Mouse (Mus musculus): Measurements from ENCODE around the gene Gm45713. TPM values are rescaled to one million over a fixed set of nuclear protein-coding genes. Genes with fewer than 3 reads are reported as not detected.
"Not testable (repeated sequence)": the region's sequence is repeated elsewhere in the genome, so short reads cannot be mapped to it uniquely, and the experiment has no call there.

Gm45713 gene
- polyA plus RNA-seq, 1 experiment from 2014 or later: 0.20 TPM

DNA sequence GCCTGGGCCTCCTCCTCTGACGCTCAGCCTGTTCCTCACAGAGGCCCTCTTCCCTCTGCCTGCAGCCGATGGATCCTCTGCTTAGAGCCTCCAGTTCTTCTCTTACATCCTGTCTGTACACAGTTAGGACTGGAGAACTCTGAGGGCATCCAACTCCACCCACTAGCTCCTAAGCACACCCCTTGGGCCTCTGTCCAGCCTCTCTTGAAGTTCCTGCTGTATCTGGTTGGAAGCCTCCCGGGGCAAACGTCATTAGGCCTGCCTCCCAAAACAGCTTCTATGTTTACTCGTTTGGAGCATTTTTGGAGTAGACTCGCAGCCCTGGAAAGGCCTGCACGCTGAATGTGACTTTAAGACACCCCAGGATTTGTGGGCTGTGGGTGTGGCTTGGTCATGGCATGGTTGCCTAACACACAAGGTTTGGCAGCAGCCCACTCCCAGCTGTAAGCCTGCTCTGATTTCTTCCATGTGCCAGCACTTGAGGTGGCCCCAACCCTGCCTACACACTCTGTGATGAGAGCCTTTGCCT, 32.3 kb downstream of the Gm45713 start, which contains the start of gene Fcgrt:
TSS of gene Fcgrt (minus strand) at position 200 of the 529 bp plus-strand sequence.
- WGBS: 37% methylated on average over 7 of the region's 7 CpGs
- peak; percentile 88 for ATAC-seq (ENCODE audit: insufficient number of reproducible peaks, insufficient read depth, low FRiP score, low TSS enrichment, low read depth)
- peak within 1 kb of the TSS; percentile 40 for H3K4me3 ChIP-seq

DNA sequence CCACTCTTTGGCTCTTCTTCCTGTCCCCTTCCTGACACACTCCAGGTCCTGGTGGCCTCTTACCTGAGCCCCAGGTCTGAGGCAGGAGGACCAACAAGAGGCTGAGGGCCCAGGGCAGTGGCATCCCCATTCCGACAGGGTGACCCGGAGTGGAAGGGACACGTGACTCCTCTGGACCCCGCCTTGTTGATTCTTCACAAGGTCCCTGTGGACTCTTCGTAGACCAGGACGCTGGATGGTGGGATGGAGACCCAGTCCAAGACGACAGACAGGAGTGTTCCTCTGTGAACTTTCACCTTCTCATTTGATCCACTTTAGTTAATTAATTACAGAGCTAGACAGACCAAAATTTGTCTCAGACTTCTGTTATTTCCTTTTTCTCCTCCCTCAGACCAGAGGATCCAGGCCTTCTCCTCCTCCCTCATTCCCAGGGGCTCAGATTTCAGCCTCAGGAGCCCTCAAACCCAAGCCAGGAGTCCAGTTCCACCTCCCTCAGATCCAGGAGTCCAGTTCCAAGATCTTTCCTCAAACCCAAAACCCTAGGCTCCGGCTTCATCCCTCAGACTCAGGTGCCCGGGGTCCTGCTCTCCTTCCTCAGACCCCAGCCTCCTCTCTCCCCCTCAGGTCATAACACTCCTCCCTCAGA, 33.0 kb downstream of the Gm45713 start:
- peaks cover 6% of the 10 kb centered on the region for H3K36me3 ChIP-seq
- H3K4me3 ChIP-seq: peak overlapping the region; percentile 40
- no peaks in the 10 kb centered on the region for H3K9me3 ChIP-seq
- ATAC-seq (ENCODE audit: insufficient number of reproducible peaks, insufficient read depth, low FRiP score, low TSS enrichment, low read depth): no peak
- H3K4me1 ChIP-seq: peaks cover 36% of the 10 kb centered on the region
- WGBS: 49% methylated on average over 9 of the region's 9 CpGs
- peak overlapping the region; percentile 94 for H3K27ac ChIP-seq
- no peaks in the 10 kb centered on the region for H3K27me3 ChIP-seq
- peak overlapping the region; percentile 70 for H3K9ac ChIP-seq
- H3K4me2 ChIP-seq: peak overlapping the region; percentile 61

More for the DNA sequence above, 32.3 kb downstream of the Gm45713 start, which contains the start of gene Fcgrt:
- Histone ChIP-seq H3K9me3 (no peaks in the 10 kb centered on the region), H3K27me3 (no peaks in the 10 kb centered on the region), H3K36me3 (peaks cover 4% of the 10 kb centered on the region), H3K4me2 (peak within 1 kb of the TSS; percentile 61), H3K4me1 (peaks cover 36% of the 10 kb centered on the region), H3K27ac (peak within 1 kb of the TSS; percentile 94), H3K9ac (peak within 1 kb of the TSS; percentile 70)

DNA sequence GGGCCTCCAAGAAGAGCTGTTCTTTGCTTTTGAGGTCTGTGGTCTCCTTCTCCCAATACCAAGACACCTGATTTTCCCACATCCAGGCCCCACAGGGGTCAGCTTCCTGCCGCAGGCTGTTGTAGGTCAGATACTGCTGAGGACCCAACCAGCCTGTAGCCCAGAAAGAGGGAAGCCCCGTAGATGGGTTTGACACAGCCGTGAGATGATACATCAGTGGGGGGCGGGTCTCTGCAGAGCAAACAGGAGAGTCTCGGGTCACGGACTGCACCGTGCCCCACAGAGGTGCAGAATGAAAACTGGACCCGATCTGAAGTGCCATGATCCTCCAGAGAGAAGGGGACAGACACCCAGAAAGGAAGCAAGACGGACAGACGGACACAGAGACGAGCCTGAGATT, 33.6 kb downstream of the Gm45713 start:
- Histone ChIP-seq H3K27ac (peak overlapping the region; percentile 94; the same call in 1 of the 2 replicates), H3K4me2 (peak overlapping the region; percentile 61), H3K4me1 (peaks cover 36% of the 10 kb centered on the region), H3K9me3 (no peaks in the 10 kb centered on the region), H3K36me3 (peaks cover 8% of the 10 kb centered on the region), H3K27me3 (no peaks in the 10 kb centered on the region), H3K9ac (no peak overlapping the region; the same call in 1 of the 2 replicates), H3K4me3 (peak overlapping the region; percentile 40)
- ATAC-seq (ENCODE audit: insufficient number of reproducible peaks, insufficient read depth, low FRiP score, low TSS enrichment, low read depth): no peak
- WGBS: 91% methylated on average over 11 of the region's 11 CpGs

DNA sequence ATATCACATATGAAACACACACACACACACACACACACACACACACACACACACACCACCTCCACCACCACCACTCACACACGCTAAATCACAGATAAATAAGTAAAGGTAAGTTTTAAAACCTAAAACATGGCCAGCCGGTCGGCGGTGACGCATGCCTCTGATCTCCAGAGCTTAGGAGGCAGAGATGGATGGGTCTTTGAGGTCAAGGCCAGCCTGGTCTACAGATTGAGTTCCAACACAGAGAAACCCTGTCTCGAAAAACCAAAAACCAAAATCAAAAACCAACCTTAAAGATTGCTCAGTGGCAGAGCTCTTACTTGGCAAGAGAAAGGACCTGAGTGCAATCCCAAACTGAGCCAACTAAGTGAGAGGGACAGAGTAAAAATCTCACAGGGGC, 36.0 kb downstream of the Gm45713 start:
- Histone ChIP-seq H3K4me2 (no peak overlapping the region), H3K4me1 (peaks cover 29% of the 10 kb centered on the region), H3K9me3 (no peaks in the 10 kb centered on the region), H3K36me3 (peaks cover 21% of the 10 kb centered on the region), H3K27ac (no peak overlapping the region), H3K4me3 (no peak overlapping the region), H3K9ac (no peak overlapping the region), H3K27me3 (no peaks in the 10 kb centered on the region)
- 94% methylated on average over 6 of the region's 6 CpGs for whole genome bisulfite sequencing
- no peak for ATAC-seq (ENCODE audit: insufficient number of reproducible peaks, insufficient read depth, low FRiP score, low TSS enrichment, low read depth)

DNA sequence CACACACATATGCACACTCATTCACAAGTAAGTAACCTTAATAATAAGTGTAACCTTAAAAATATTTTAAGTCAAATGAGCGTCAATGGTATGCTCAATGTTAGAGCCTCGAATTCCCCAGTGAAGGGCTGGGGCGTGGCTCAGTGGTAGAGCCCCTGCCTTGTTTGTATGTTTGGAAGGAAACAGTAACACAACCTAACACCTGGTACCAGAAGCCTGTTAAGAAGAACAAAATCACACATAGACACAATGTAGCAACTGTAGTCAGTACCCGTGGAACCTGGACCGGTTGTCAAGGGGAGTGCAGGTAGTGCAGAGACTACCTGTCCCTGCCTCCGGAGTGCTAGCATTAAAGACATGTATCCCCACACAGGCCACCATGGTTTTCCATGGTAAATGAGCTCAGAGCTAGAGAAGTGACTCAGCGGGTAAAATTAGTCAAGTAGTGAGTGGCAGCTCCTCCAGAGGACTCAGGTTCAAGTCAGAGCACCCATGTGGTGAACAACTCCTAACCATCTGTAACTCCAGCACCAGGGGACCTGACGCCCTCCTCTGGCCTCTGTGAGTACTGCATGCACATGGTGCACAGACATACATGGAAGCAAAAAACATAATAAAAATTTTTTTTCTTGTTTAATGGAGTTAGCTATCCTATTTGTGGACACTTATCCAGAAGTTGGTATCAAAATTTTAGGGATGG, 37.3 kb downstream of the Gm45713 start:
- Histone ChIP-seq H3K27me3 (no peaks in the 10 kb centered on the region), H3K36me3 (peaks cover 23% of the 10 kb centered on the region), H3K9ac (no peak overlapping the region), H3K27ac (no peak overlapping the region), H3K4me1 (peaks cover 32% of the 10 kb centered on the region), H3K4me2 (no peak overlapping the region), H3K9me3 (no peaks in the 10 kb centered on the region), H3K4me3 (no peak overlapping the region)
- 87% methylated on average over 8 of the region's 8 CpGs for WGBS
- no peak for ATAC-seq (ENCODE audit: insufficient number of reproducible peaks, insufficient read depth, low FRiP score, low TSS enrichment, low read depth)

DNA sequence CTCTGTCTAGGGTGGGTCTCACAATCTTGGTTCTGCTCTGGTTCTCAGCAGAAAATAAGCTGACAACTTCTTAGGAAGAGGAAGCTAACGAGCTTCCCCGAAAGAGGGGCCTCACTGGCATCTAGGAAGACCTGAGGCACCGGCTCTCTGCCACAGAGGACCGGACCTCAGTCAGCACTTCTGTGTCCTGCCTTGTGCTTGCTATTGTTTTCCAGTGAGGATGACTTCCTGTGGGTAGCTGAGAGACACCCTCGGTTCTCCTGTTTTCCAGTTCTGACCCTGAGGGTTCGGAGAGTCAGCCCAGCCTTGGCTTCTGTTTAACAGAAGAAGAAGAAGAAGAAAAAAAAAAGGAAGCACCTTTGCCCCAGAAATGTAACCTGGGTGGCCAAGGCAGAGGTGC, 38.6 kb downstream of the Gm45713 start:
- Histone ChIP-seq H3K9ac (no peak overlapping the region), H3K27me3 (no peaks in the 10 kb centered on the region), H3K9me3 (no peaks in the 10 kb centered on the region), H3K36me3 (peaks cover 23% of the 10 kb centered on the region), H3K4me2 (no peak overlapping the region), H3K27ac (0 out of 2 replicates have a peak overlapping the region, but pooled peaks have one; percentile 1), H3K4me3 (no peak overlapping the region), H3K4me1 (peaks cover 28% of the 10 kb centered on the region)
- WGBS: 51% methylated on average over 6 of the region's 6 CpGs
- no peak for ATAC-seq (ENCODE audit: insufficient number of reproducible peaks, insufficient read depth, low FRiP score, low TSS enrichment, low read depth)

DNA sequence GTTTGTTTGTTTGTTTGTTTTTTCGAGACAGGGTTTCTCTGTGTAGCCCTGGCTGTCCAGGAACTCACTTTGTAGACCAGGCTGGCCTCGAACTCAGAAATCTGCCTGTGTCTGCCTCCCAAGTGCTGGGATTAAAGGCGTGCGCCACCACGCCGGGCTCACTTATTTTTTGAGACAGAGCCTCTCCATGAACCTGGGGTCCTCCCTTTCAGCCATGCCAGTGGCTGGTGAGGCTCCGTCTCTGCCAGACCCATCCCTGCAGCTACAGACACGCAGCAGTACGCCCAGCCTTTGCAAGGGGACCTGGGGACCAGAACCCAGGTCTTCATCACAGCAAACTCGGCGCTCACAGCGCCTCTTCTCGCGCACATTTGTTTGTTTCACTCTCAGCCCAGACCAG, 40.1 kb downstream of the Gm45713 start:
- H3K9me3 ChIP-seq; H3K27ac ChIP-seq; H3K27me3 ChIP-seq; ATAC-seq (ENCODE audit: insufficient number of reproducible peaks, insufficient read depth, low FRiP score, low TSS enrichment, low read depth); H3K4me2 ChIP-seq; H3K9ac ChIP-seq; H3K4me3 ChIP-seq: not testable (repeated sequence)
- Histone ChIP-seq H3K36me3 (peaks cover 23% of the 10 kb centered on the region), H3K4me1 (peaks cover 24% of the 10 kb centered on the region)
- WGBS: 95% methylated on average over 14 of the region's 14 CpGs

DNA sequence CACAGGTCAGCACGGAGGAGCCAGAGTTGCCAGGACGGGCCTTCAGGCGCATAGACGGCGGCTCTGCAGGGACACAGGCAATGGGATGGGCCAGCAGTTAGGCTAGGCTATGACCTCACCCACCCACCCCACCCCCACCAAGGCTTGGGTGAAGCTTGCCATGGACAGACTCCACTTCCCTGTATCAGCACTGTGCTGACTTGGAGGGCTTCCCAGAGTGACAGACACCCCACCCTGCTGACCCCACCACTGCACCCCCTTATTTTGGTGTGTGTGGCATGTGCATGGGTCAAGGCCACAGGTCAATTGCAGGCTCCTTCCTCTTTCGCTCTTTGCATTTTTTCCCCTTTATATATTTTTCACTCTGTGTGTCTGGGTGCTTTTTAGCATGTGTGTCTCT, 40.7 kb downstream of the Gm45713 start:
- peaks cover 30% of the 10 kb centered on the region for H3K4me1 ChIP-seq
- H3K36me3 ChIP-seq: peaks cover 26% of the 10 kb centered on the region
- H3K4me2 ChIP-seq: no peak overlapping the region
- ATAC-seq (ENCODE audit: insufficient number of reproducible peaks, insufficient read depth, low FRiP score, low TSS enrichment, low read depth): no peak
- no peak overlapping the region for H3K4me3 ChIP-seq
- no peak overlapping the region for H3K27ac ChIP-seq
- 78% methylated on average over 6 of the region's 6 CpGs for WGBS
- H3K27me3 ChIP-seq: no peaks in the 10 kb centered on the region
- no peaks in the 10 kb centered on the region for H3K9me3 ChIP-seq
- no peak overlapping the region for H3K9ac ChIP-seq

DNA sequence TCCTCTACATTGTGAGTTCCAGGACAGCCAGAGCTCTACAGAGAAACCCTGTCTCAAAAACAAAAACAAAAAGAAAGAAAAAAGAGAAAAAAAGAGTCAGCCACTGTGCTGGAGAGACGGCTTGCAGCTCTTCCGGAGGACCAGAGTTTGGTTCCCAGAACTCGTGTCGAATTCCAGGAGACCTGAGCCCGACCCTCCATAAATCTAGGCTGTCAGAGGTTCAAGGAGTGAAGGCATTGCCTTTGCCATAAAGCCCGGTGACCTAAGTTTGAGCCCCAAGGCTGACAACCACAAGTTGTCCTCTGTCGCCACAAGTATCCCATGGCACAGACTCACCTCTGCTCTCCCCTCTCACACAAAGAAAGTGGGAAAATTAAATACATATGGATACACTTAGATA, 41.9 kb downstream of the Gm45713 start:
- H3K4me3 ChIP-seq: no peak overlapping the region
- H3K4me1 ChIP-seq: peaks cover 33% of the 10 kb centered on the region
- H3K27me3 ChIP-seq: no peaks in the 10 kb centered on the region
- H3K4me2 ChIP-seq: peak overlapping the region; percentile 24; the same call in 1 of the 2 replicates
- no peak for ATAC-seq (ENCODE audit: insufficient number of reproducible peaks, insufficient read depth, low FRiP score, low TSS enrichment, low read depth)
- no peak overlapping the region for H3K9ac ChIP-seq
- H3K36me3 ChIP-seq: peaks cover 28% of the 10 kb centered on the region
- no peaks in the 10 kb centered on the region for H3K9me3 ChIP-seq
- H3K27ac ChIP-seq: peak overlapping the region; percentile 89
- 24% methylated on average over 7 of the region's 7 CpGs for WGBS

DNA sequence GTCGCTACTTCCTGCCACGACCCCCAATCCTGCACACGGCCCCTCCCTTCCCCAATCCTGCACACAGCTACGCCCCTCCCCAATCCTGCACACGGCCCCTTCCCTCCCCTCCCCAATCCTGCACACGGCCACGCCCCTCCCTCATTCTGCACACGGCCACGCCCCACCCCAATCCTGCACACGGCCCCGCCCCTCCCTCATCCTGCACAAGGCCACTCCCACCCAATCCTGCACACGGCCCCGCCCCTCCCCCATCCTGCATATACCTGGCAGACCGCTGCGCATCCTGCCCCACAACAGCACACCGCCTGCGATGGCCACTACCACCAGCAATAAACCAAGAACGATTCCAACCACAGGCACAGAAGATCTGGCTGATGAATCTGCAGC, 42.5 kb downstream of the Gm45713 start:
- ATAC-seq (ENCODE audit: insufficient number of reproducible peaks, insufficient read depth, low FRiP score, low TSS enrichment, low read depth): no peak
- Histone ChIP-seq H3K4me1 (peaks cover 33% of the 10 kb centered on the region), H3K9me3 (no peaks in the 10 kb centered on the region), H3K4me3 (no peak overlapping the region), H3K4me2 (no peak overlapping the region), H3K36me3 (peaks cover 27% of the 10 kb centered on the region), H3K9ac (no peak overlapping the region), H3K27me3 (no peaks in the 10 kb centered on the region), H3K27ac (peak overlapping the region; percentile 89)
- WGBS: 31% methylated on average over 18 of the region's 18 CpGs

DNA sequence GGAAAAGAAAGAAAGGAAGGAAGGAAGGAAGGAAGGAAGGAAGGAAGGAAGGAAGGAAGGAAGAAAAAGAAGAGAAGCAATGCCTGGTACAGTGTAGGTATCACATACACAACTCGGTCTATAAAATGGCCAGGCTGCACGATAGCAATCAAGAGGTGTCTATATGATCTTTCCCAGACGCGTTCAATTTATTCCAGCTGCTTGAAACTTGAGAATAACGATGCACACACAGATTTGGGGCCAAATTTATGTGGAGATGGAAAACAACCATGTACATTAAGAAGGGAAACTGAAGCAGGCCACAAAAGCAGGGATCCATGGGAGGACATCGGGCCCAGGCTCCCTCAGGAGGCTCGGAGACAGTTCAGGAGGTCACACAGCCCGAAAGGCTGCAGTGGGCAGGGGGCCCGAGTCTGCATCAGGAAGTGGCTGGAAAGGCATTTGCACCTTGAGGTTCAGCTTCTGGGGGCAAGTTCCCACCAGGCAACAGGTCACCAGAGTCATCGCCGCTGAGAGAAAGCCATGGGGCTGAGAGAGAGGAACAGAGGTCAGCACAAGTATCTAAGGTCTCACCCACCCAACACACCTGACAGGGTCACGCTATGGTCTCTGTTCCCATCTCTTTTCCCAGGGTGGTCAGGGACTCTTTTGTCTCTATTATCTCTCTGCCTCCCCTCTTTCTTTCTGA, 43.1 kb downstream of the Gm45713 start:
- Histone ChIP-seq H3K9me3 (no peaks in the 10 kb centered on the region), H3K4me3 (0 out of 2 replicates have a peak overlapping the region, but pooled peaks have one; percentile 16), H3K4me2 (peak overlapping the region; percentile 76), H3K36me3 (peaks cover 32% of the 10 kb centered on the region), H3K9ac (peak overlapping the region; percentile 41; the same call in 1 of the 2 replicates), H3K4me1 (peaks cover 33% of the 10 kb centered on the region), H3K27me3 (no peaks in the 10 kb centered on the region), H3K27ac (peak overlapping the region; percentile 89)
- no peak for ATAC-seq (ENCODE audit: insufficient number of reproducible peaks, insufficient read depth, low FRiP score, low TSS enrichment, low read depth)
- 25% methylated on average over 12 of the region's 12 CpGs for WGBS

Measured in embryonic facial prominence, embryonic 13.5 days (tissue).